Mouse (Mus musculus) embryonic fibroblast, embryonic 13.5 days (primary cell): ENCODE results near the gene Slc8a1.

Experiments used
- CTCF ChIP-seq: IDR thresholded peaks from 2 replicates; pipeline ENCODE4 v1.5.1; 2011; ENCODE audit warnings: mild to moderate bottlenecking, control low read depth, low read length, moderate library complexity, borderline replicate concordance; ENCODE audit not compliant: insufficient read depth
- POLR2A ChIP-seq: IDR thresholded peaks from 2 replicates; pipeline ENCODE4 v1.6.1; 2011; ENCODE audit warnings: low read depth, mild to moderate bottlenecking, control low read depth, low read length, moderate library complexity

DNA sequence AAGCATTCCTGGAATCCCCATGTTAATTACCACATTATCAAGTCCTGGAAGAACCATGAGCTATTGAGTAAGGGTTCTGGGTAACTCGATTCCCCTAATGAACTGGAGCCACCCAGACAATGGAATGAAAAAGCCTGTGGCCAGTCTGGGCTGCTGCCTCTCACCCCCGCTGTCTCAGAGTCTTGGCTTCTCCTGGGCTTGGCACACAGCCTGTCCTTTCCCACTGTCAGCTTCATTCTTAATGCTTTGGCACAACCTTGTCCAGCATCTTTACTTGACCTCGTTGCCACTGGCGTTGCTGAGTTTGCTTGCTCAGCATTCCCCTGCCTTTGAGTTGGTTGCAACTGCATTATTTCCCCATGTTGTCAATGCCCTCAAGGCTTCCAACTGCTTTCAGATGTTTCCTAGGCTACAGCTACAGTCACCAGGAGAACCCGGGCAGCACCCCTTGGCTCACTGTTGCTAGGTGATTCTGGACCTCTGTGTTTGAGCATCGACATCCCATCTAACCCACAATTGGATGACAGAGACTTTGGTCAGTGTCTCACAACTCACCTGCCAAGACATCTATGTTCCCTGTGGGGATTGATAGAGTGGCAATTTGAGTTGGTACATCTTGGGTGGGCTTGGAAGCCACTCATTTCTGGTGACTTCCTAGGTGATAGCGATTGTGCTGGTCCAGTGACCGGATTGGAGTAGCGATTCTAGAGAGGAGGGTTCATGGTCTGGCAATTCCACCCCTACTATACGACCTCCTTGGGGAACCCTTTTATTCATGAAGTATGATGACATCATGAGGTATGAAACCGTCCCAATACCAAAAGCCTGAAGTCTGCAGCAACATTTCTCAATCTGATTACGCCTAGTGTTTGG, 195.6 kb downstream of the Slc8a1 start:
- TF ChIP-seq POLR2A (no peak), CTCF (no peak)
